Mouse (Mus musculus) thymus, postnatal 0 days (tissue): ENCODE data around the gene Tle2. TPM values are rescaled to one million over a fixed set of nuclear protein-coding genes. Genes with fewer than 3 reads are reported as not detected.
A peak's percentile ranks its signal among the peaks of the same experiment; 100 is the strongest.

Experiments
- DNase-seq: peaks from one replicate; pipeline ENCODE4 v3.0.0-alpha.2; 2015; ENCODE audit warnings: low spot score
- polyA plus RNA-seq: library from polyadenylated mRNA; unstranded; fragments of >200 nt; fragmentation: Nextera tagmentation; extraction: Ambion mirVana; gene quantifications from 2 replicates; pipeline ENCODE4 v1.2.1, GENCODE M21; 2015

Tle2 gene
- polyA plus RNA-seq, 1 experiment from 2014 or later: 2.9 TPM

DNA sequence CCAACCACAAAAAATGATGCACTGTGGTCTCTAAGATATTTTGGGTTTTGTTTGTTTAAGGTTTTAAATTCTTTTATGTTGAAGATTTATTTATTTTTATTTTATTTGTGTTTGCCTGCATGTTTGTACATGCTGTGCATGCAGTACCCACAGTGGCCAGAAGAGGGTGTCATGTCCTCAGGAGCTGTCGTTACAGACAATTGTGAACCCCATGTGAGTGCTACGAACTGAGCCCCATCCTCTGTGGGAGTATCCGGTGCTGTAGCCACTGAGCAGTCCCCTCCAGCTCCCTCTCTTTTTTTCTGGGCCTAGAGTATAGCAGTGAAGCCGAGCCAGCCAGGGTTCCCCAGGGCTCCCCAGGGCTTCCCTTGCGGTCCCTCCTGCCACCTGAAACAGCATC, 21.1 kb upstream of the Tle2 start:
- DNase-seq: peak; percentile 53

DNA sequence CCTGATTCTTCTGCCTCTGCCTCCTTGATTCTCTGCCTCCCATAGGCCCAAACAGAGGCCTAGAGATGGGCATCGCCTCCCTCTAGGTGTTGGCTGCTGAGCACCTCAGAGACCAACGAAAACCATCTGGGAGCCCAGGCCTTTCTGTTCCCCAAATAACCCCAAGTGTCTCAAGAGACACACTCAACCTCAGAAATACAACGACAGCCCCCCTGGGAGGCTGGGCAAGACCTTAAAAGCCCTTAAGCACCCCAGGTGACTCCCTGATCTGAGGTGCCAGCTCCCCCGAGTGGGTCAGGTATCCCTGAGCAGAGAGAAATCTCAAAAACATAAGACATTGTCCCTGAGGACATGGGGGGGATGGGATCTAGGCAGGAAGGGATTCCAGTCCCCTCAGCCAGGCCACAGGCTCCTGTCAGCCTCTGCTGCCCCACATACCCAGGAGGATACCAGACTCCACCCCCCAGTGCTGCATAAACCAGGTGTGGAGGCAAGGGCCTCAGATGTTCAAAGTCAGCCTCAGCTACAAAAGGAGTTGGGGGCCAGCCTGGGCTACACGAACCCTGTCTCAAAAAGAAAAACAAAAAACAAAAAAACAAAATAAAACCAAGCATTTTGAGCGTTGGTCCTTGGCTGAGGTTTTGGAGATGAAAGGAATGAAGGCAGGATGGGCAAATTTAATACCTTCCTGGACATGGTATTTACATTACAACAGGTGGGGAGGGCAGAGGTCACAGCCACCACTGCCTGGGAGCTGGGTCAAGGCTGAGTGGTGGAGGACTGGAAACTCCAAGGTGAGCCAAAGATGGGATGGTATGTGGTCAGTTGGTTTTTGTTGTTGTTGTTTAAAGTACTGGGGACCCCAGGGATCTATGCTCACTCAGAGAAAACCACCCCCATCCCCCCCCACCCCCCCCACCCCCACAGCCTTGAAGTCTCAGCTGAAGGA, 20.3 kb upstream of the Tle2 start:
- no peak for DNase-seq

DNA sequence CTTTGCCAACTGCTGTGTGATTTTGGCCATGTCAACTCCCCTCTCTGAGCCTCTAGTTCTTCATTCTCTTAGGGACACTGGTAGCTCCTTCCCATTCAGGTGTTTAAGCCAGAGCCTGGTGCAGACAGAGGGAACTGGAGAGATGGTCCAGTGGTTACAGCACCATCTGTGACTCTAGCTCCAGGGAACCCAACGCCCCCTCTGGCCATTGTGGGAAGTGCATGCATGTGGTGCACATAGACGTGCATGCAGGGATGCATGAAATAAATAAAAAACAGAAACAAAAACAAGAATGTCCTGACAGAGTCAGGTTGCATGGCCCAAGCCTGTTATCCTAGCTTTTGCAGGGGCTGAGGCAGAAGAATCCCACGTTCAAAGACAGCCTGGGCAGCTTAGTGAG, 18.1 kb upstream of the Tle2 start:
- no peak for DNase-seq

DNA sequence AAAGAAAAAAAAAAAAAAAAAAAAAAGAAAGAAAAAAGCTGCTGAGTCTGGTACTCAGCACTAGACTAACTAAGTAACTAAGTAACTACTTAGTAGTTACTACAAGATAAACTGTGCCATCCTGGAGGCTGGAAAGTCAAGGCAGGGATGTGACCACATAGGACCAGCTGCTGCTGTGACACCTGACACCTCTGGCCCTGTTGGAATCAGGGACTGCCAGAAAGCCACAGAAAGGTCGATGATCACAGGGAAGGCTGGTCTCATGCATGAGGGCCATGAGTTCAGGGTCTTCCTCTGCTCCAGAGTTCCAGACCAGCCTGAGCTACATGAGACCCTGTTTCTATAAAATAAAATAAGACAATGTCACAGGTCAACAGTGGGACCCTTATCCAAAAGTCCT, 16.9 kb upstream of the Tle2 start:
- DNase-seq: no peak

DNA sequence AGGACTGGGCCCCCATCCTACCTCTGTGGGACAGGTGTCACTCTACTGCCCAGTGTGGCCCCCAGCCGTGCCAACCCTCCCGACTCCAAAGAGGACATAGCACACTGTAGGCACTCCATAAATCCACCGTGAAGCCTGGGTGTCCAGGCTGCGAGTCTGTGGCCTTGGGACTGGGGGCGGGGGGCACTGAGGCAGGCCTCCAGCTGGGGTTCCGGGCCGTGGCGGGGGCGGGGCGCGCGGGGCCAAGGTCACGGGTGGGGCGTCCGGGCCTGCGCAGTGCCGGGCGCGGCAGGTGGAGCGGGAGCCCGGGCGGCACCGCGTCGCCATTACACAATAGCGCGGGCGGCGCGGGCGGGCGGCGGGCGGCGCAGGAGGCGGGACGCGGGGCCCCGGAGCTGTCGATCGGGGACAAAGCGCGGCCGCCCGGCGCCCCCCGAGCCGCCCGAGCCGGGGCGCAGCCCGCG, 15.2 kb upstream of the Tle2 start, which contains the start of gene Aes:
Aes (plus strand) TSS at position 326 of the 464 bp plus-strand sequence.
- DNase-seq: peak; percentile 73

DNA sequence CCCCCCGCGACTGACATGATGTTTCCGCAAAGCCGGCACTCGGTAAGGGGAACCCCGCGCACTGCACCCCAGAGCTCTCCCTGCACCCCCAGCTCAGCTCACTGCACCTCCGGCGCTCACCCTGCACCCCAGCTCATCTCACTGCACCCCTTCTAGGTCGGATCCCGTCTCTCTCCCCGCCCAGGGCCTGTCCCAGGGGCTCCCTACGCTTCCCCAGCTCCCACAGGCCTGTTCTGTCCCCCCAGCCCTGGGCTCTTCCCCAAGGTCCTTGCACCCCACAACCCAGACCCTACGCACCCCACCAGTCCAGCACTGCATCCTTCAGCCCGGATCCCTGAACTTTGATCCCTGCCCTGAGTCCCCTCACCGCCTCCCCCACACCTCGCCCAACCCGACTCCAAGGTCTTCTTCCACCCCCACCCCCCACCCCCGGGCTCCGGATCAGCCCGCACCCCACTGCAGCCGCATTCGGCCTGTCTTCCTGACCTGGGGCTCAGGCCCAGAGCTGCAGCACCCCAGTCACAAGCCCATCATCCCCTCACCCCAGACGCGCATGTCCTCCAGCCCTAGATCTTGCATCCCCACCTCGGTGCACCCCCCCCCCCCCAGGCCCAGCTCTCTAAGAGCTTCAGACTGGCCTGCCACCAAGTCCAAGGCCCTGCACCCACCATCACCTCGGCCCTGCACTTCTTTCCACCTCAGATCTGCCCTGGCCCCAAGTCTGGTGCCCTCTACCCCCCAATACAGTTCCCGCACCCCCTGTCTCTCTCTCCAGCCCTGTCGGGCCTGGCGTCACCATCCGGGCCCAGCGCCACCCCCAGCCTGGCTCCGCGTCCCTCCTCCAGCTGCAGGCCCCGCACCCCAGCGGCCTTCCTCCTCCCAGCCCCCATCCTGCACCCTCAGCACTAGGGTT, 14.5 kb upstream of the Tle2 start:
- peak; percentile 79 for DNase-seq

DNA sequence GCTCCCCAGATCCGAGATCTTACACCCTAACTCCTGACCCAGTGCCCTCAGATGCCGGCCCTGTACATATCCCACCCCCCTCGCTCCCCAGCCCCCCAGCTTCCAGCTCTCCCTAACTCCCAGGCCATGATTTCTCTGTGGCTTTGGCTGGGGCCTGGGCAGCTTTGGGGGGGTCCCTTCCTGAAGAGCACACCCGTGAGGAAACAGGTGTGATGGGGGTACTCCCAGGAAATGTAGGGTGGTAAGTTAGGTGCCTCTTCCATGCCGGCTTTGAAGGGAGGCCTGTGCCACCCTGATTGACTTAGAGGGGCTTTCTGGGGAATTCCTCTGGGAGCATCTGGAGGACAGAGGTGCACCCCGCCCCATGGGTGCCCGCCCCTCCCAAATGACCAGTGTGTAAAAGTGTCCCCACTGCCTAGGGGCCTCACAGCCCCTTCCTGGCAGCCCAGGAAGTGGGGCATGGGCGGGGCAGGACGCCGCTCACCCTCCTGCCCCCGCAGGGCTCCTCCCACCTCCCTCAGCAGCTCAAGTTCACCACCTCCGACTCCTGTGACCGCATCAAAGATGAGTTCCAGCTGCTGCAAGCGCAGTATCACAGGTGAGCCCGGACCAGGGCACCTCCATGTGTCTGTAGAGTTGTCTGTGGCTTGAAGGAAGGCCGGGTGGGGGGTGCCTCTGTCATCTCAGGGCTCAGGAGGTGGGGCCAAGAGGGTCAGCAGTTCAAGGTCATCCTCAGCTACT, 13.5 kb upstream of the Tle2 start:
- peak; percentile 96 for DNase-seq

DNA sequence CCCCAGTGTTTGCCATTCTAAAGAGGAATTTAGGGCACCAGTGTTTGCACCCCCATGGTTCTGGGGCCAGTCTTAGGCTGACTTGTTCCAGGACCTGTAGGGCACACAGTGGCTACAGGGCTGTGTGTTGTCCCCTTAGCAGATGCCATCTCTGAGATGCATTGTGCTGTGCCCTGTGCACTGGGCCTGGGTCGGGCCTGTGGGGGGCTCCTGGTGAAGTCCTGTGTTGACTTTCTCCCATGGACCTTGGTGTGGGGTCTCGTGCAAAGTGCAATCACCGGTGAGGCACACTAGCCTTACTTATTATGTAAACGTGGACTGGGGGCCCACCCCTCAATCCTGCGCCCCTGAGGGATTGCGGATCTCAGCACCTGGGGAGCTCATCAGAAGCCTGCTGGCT, 11.9 kb upstream of the Tle2 start:
- no peak for DNase-seq

DNA sequence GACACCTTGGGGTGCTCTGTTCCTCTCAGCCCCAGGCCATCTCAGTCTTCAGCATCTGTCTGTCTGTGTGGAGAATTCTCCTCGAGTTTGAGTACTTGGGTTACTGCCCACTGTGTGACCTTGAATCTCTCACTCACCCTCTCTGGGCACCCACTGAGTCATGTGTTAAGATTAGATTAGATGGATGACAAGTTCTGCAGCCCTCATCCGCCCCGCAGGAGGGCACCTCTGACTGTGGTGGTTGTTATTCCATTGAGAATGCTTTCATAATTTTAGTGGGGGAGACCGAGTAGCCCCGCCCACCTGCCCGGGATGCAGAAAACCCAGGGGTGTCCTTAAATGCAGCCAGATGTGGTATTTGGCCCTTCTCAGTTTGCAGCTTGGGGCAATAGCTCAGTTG, 10.9 kb upstream of the Tle2 start:
- no peak for DNase-seq

DNA sequence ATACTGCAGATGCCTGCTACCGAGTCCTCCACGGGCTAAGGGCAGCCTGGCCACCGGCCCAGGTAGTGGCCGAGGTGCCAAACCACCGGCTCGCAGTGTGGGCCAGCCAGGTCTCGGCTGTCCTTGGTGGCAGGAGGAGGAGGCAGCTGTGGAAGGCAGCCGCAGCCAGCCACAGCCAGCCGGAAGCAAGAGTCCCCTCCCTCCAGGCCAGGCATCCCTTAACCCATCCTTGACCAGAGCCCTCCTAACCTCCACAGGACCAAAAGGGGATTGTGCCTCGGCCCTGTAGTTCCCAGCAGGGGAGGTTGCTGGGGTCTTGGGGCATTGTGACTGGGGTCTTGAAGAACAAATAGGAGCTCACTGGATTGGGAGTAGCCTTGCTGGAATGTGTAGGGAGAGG, 10.1 kb upstream of the Tle2 start:
- DNase-seq: no peak

DNA sequence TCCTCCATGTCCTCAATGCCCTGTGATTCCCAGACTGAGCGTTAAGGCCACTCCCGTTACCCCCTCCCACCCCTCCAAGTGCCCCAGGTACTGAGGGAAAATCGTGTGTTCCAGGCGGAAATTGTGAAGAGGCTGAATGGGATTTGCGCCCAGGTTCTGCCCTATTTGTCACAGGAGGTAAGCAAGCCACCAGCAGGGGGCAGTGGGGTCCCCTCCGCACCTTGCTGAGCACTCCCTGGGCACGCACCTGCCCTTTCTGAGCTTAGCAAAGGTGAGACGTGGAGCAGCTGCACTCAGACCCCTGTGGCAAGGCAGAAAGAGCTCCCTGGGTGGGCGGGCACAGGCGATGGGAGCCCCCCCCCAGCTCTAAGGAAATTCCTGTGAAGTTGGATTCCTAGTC, 9.6 kb upstream of the Tle2 start:
- peak; percentile 82 for DNase-seq

DNA sequence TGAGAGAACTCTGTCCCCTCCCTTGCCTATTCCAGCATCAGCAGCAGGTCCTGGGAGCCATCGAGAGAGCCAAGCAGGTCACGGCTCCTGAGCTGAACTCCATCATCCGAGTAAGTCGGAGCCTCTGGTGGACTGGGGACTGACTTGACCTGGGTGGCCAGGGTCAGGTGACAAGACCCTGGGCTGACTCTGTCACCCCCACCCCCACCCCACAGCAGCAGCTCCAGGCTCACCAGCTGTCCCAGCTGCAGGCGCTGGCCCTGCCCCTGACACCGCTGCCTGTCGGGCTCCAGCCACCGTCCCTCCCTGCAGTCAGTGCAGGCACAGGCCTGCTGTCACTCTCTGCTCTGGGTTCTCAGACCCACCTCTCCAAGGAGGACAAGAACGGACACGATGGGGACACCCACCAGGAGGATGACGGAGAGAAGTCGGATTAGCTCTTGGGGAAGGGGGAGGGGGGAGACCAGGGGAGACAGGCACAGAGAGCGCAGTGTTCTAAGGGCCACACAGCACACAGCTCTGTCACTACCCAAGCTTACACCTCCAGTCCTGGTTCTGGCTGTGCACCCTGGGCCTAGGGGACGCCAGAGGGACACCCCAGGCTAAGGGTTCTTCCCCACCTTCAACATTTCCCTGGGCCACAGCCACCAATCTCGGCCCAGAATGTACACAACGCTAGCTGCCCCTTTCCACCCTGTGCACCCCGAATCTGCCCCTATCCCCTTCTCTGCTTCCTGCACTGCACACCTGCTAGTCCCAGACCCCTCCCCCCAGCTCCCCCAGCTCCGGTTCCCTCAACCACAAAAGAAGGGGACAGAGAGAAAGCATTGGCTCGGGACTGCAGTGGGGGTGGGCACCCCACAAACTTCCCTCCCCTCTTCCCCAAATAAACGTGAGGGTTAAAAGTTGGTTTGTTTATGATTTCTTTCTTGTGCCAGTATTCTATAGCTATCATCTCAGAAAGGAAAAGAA, 8.8 kb upstream of the Tle2 start:
- DNase-seq: peak; percentile 69

DNA sequence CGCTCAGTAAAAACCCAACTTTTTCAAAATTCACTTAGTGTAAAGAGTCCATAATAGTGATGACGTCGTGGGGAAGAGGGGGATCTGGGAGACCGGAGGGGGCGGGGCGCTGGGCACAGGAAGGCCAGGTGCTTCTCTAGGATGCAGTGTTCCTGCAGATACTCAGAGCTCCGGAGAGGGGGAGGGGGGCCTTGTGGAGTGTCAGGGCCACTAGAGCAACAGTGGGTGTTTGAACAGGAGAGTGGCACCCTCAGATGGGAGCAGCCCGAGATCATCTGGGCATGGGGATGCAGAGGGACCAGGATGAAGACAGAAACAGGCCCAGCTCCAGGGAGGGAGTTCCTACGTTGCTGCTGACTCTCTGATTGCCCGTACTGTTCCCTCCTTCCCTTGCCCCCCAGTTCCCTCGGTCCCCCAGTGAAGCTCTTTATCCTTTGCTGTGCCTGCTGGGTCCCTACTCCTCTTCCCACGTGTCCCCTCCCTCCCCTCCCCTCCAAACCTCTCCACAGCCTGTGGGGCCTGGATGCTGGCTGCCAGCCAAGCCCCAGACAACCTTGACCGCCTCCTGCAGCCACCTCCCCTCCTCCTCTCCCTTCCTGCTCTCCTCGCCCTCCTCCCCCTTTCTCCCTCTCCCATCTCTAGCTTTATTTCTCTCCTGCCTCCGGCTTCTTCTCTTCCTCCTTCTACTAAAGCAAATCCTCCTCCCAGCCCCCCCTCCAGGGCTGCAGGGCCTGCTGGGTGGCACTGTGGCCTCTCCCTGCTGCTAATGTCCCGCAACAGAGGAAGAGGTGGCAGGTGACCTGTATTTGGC, 5.8 kb upstream of the Tle2 start:
- DNase-seq: peak; percentile 4

DNA sequence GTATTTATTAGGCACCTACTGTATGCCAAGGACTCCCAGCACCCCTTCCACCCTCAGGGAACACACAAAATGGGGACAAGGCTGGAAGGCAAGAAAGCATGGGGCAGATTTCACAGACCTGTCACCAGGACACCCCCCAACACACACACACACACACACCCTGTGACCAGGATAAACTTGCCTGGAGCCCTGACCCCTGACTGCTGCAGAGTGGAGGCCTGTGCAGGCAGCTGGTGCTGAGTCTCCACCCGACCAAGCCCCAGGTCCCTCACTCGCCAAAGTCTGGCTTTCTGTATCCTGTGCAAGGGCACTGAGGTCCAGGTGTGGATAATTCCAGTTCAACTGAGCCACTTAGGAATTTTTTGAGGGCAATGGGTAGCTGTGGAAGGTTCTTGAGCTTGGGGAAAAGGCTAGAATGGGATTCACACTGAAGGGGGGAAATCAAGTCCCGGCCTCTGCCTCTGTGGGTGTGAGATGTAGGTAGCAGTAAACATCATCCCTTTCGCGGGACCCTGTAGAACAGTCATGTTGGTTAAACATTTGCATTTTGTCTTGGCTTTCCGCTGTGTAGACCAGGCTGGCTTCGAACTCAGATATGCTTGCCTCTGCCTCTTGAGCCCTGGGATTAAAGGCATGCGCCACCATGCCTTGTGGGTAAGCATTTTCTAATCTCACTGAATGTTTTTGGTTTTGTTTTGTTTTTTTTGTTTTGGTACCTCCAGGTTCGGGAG, 4.7 kb upstream of the Tle2 start:
- peak; percentile 4 for DNase-seq

DNA sequence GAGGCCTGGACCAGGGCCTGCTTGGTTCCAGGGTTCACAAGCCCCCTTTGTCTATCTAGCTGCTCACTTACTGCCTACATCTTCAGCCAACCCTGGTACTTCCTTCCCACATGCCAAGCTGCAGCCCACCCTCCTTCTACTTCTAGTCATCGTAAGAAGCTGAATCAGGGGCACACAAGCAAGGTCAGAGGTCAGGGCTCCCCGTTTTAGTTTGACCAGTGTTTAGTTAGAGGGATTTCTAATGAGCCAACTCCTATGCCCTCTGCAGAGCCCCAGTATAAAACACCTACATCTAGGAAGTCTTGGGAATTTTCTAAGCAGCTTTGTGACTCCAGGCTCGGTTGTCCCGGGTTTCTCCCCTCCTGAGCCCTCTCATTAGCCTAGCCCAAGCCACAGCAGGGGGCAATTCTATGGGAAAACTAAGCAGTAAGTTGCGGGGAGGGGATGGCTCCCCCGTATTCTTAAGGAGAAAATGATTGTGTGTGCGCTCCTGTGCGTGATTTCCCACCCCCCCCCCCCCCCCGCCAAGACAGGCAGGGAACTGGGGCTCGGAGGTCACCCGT, 4.0 kb upstream of the Tle2 start:
- peak; percentile 13 for DNase-seq

DNA sequence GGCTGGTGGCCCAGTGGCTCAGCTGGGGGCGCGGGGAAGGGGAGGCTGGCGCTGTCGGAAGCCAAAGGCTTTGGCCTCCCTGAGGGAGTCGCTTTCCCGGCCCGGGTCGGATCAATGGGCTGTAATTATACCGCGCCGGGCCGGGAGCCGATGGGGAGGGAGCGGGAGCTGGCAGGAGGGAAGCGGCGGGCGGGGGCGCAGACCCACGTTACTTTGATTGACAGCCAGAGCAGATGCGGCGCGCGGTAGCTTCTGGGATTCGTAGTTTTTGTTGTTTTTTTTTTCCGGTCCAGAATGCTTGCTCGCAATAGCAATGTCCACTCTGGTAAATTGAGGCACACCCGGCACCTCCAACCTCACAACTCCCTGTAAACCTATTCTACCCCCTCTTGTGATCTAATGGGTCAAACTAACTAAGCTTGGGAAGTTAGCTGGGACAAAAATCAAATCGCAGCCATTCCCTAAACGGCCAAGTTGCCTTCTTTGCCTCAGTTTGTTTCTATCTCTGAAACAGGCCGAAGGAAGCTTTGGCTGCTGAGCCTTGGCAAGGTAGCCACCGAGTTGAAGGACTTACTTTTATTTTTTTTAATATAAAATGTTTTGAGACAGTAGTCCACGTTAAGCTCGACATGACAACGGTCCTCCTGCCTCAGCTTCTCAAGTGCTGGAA, 3.4 kb upstream of the Tle2 start:
- DNase-seq: peak; percentile 87

DNA sequence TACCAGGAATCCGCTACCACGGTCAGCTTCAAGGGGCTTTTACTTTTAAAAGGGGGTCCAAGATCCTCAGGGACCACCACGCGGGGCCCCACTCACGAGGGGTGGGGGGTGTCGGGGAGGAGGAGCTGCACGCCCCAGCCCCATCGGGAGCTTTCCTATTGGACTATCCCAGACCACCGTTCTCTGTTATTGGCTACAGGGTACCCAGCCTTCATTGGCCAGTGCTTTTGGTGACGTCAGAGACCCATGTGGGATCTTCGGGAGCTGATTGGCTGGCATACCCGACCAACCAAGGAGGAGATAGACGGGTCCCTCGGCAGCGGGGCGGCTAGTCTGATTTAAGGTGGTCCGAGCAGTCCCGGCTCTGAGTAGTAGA, 2.9 kb upstream of the Tle2 start:
- DNase-seq: peak; percentile 97
